In the genomic region with DNA sequence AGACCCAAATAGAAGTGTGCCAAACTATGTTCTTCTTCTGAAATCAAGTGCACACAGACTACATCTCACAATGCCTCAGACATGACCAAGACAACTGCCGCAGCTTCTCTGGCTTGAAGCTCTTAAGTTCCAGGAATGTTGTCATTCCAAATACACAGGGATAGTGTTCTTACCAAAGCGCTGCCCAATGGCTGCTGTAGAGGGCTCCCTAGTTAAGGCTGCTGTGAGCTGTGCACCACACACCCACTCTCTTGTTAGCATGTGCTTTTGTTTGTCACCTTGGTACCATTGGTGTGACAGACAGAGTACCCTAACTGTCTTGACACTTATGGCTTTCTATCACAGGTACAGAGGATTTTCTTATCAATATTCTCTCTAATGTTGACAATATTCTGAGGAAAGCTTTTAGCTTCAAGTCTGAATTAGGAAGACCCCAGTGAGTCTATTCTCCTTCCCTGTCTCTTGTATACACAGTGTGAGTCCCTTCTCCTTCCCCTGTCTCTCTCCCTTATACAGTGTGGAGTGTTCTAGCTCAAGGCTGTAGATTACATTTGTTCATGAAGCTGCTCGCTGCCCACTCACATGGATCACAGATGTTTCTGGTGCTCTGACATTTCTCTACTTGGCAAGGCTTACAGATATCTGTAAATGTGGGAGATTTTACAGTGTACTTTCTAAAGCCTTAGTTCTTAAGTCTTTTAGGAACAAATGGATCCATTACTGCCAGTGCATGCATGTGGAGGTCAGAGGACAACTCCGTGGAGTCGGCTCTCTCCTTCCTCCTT, we compare ENCODE assay signal across 20 mouse cellular contexts. TPM values are rescaled to one million over a fixed set of nuclear protein-coding genes. Genes with fewer than 3 reads are reported as not detected.
DNase-seq lines count a peak whose midpoint lies in the region; TF ChIP-seq lines count a peak whose summit lies in the region.
"Had no signal": no experiment of that assay in that cellular context is flagged by ENCODE, and none has a peak within 500 bp of the region (broad histone marks: within the 10 kb centered on the region; RNA-seq: fewer than 3 reads in every experiment).

No protein-coding gene starts in this region.

- WGBS in embryonic facial prominence, embryonic 10.5 days: 79% methylated on average over 5 of the region's 5 CpGs

- intact Hi-C loops in left cerebral cortex, postnatal 10 days (cut with DNase I): loop anchor here (10.0 kb wide), 1 partner anchor 56 kb away; a partner anchor contains a TSS
- intact Hi-C loops in left cerebral cortex, postnatal 25 days (cut with DNase I): no loop called here

- no peak for TF ChIP-seq POLR2A in cortical plate, adult 2 months (IDR thresholded peaks at IDR 0.05; ENCODE audit: extremely low read depth, insufficient read depth, low read length)

- no peak overlapping the region for H3K4me3 ChIP-seq in cortical plate, adult 2 months (ENCODE audit: insufficient read depth, low read length)
- H3K4me3 ChIP-seq in embryonic facial prominence, embryonic 10.5 days: no peak overlapping the region
- H3K4me3 ChIP-seq: embryonic facial prominence, embryonic 13.5 days; gastrocnemius, adult 2 months; heart, embryonic 12.5 days; hindbrain, embryonic 12.5 days; limb, embryonic 10.5 days; neural tube, embryonic 15.5 days had no signal

- no peaks in the 10 kb centered on the region for H3K27me3 ChIP-seq in embryonic facial prominence, embryonic 10.5 days (replicated peaks; ENCODE audit: low read depth, poor library complexity, severe bottlenecking)
- H3K27me3 ChIP-seq: embryonic facial prominence, embryonic 13.5 days; heart, embryonic 12.5 days; hindbrain, embryonic 12.5 days; neural tube, embryonic 15.5 days had no signal

- TF ChIP-seq CTCF in cortical plate, adult 2 months (IDR thresholded peaks at IDR 0.05; ENCODE audit: extremely low read depth, insufficient read depth, low read length): no peak

- H3K36me3 ChIP-seq in embryonic facial prominence, embryonic 10.5 days (replicated peaks): peaks cover 10% of the 10 kb centered on the region

- H3K27ac ChIP-seq in cortical plate, adult 2 months (ENCODE audit: insufficient read depth, low read length): peak overlapping the region; percentile 18; the same call in 1 of the 2 replicates
- no peak overlapping the region for H3K27ac ChIP-seq in embryonic facial prominence, embryonic 10.5 days (replicated peaks)
- H3K27ac ChIP-seq: embryonic facial prominence, embryonic 13.5 days; gastrocnemius, adult 2 months; hindbrain, embryonic 12.5 days; limb, embryonic 10.5 days; neural tube, embryonic 15.5 days had no signal

- peaks cover 4% of the 10 kb centered on the region; the same call in 1 of the 2 replicates for H3K4me1 ChIP-seq in cortical plate, adult 2 months (ENCODE audit: control insufficient read depth, insufficient read depth, low read length)
- H3K4me1 ChIP-seq in embryonic facial prominence, embryonic 10.5 days: no peaks in the 10 kb centered on the region
- H3K4me1 ChIP-seq: embryonic facial prominence, embryonic 13.5 days; heart, embryonic 12.5 days; hindbrain, embryonic 12.5 days; limb, embryonic 10.5 days; neural tube, embryonic 15.5 days had no signal

- H3K9me3 ChIP-seq in embryonic facial prominence, embryonic 10.5 days: no peaks in the 10 kb centered on the region
- H3K9me3 ChIP-seq: embryonic facial prominence, embryonic 13.5 days; heart, embryonic 12.5 days; hindbrain, embryonic 12.5 days; limb, embryonic 10.5 days; neural tube, embryonic 15.5 days had no signal

- DNase-seq in left cerebral cortex, adult 11 months (ENCODE audit: low spot score): peak; percentile 30
- no peak for DNase-seq in left cerebral cortex, postnatal 10 days (ENCODE audit: extremely low spot score in 1 of 2, low spot score in 2 of 2)
- peak; percentile 61 to 65 for DNase-seq in layer of hippocampus, adult 8-10 months (ENCODE audit: low spot score in 2 of 2)
- peak; percentile 51 to 83 for DNase-seq in left cerebral cortex, postnatal 25 days (ENCODE audit: low spot score in 2 of 2)
- DNase-seq in yolk sac, embryonic 10.5 days (ENCODE audit: low spot score): no peak
- DNase-seq in embryonic facial prominence, embryonic 10.5 days (ENCODE audit: low spot score): no peak
- DNase-seq: B cell, adult 2 months; cerebellum, adult 9-10 months; gastrocnemius, adult 2 months; heart, postnatal 14 days; kidney, adult 18-20 months; kidney, postnatal 10 days; liver, postnatal 0 days; thymus, adult 2 months had no signal

RNA-seq across cellular contexts. Expression of a gene that starts 23.6 kb away (rescaled TPM):
- total RNA-seq in left cerebral cortex, postnatal 10 days (2021): 10 to 100 TPM; 33.3 to 37.4 TPM
- polyA plus RNA-seq in cortical plate, adult 2 months (2012; rRNA removed): 35.4 and 38.7 TPM in 2 replicates
- 10 to 100 TPM; 37.6 to 47.0 (median 41.7) TPM for total RNA-seq in layer of hippocampus, adult 8-10 months (2022)
- total RNA-seq in left cerebral cortex, postnatal 25 days (2021): 10 to 100 TPM; 40.0 to 42.4 TPM
- 50.1 and 58.2 TPM in 2 replicates for polyA plus RNA-seq in embryonic facial prominence, embryonic 10.5 days (2016; fragmentation: Nextera tagmentation; extraction: Ambion mirVana)

RNA-seq across cellular contexts. Expression of a gene that starts 52.6 kb away (rescaled TPM):
- 100 to 1,000 TPM; 231 to 243 TPM for total RNA-seq in left cerebral cortex, postnatal 10 days (2021)
- 157 and 161 TPM in 2 replicates for polyA plus RNA-seq in cortical plate, adult 2 months (2012; rRNA removed)
- 100 to 1,000 TPM; 396 to 439 (median 423) TPM for total RNA-seq in layer of hippocampus, adult 8-10 months (2022)
- 100 to 1,000 TPM; 329 to 335 TPM for total RNA-seq in left cerebral cortex, postnatal 25 days (2021)
- polyA plus RNA-seq in embryonic facial prominence, embryonic 10.5 days (2016; fragmentation: Nextera tagmentation; extraction: Ambion mirVana): 11.6 and 11.8 TPM in 2 replicates

Comparison
In these comparisons a context has a peak if more than half of its experiments do, and no peak if none do; other contexts are left out.
1. DNase-seq: peak in left cerebral cortex, adult 11 months (single experiment), layer of hippocampus, adult 8-10 months (2 of 2) and left cerebral cortex, postnatal 25 days (2 of 2); none in left cerebral cortex, postnatal 10 days (0 of 2), yolk sac, embryonic 10.5 days (single experiment) and embryonic facial prominence, embryonic 10.5 days (single experiment).